Mouse (Mus musculus) neural tube, embryonic 15.5 days (tissue): Measurements from ENCODE around the gene Gm10715. TPM values are rescaled to one million over a fixed set of nuclear protein-coding genes. Genes with fewer than 3 reads are reported as not detected.
"Not testable (repeated sequence)": the region's sequence is repeated elsewhere in the genome, so short reads cannot be mapped to it uniquely, and the experiment has no call there.

Source experiments
- ATAC-seq: fragments of 200-750 bp; cut with Nextera tagmentation; 2 replicates; pipeline ENCODE4 v1.8.0; 2017; ENCODE audit warnings: mild to moderate bottlenecking, moderate TSS enrichment, moderate library complexity; ENCODE audit not compliant: low FRiP score
- H3K27ac ChIP-seq: fragments of 300-500 bp; sonication (generic); replicated peaks from 2 replicates; pipeline ENCODE4 v1.5.1; 2015; ENCODE audit warnings: mild to moderate bottlenecking, inconsistent platforms
- H3K27me3 ChIP-seq: fragments of 300-500 bp; sonication (generic); replicated peaks from 2 replicates; pipeline ENCODE4 v1.6.1; 2015; ENCODE audit warnings: inconsistent platforms
- H3K36me3 ChIP-seq: fragments of 300-500 bp; sonication (generic); 2 replicates; pipeline ENCODE4 v1.6.1; 2015; ENCODE audit warnings: inconsistent platforms
- H3K4me1 ChIP-seq: fragments of 300-500 bp; sonication (generic); 2 replicates; pipeline ENCODE4 v1.6.1; 2015; ENCODE audit warnings: inconsistent platforms
- H3K4me2 ChIP-seq: fragments of 300-500 bp; sonication (generic); 2 replicates; pipeline ENCODE4 v1.6.1; 2015; ENCODE audit warnings: inconsistent platforms, mild to moderate bottlenecking, moderate library complexity
- H3K4me3 ChIP-seq: fragments of 300-500 bp; sonication (generic); replicated peaks from 2 replicates; pipeline ENCODE4 v1.5.1; 2015; ENCODE audit warnings: mild to moderate bottlenecking, inconsistent platforms
- H3K9ac ChIP-seq: fragments of 300-500 bp; sonication (generic); replicated peaks from 2 replicates; pipeline ENCODE4 v1.6.1; 2015; ENCODE audit warnings: mild to moderate bottlenecking, inconsistent platforms
- H3K9me3 ChIP-seq: fragments of 300-500 bp; sonication (generic); replicated peaks from 2 replicates; pipeline ENCODE4 v1.6.1; 2016; ENCODE audit warnings: inconsistent platforms
- WGBS: fragments of 180-500 bp; shearing (Covaris S2); methylation state at CpG from one replicate; pipeline ENCODE4 v1.1.7; 2015; ENCODE audit warnings: mixed read lengths; 5-methylcytosine and 5-hydroxymethylcytosine counted together
- polyA plus RNA-seq: library from polyadenylated mRNA; unstranded; fragments of >200 nt; fragmentation: Nextera tagmentation; extraction: Ambion mirVana; gene quantifications from 2 replicates; pipeline ENCODE4 v1.2.1, GENCODE M21; 2015

Gene Gm10715
- polyA plus RNA-seq, 1 experiment from 2014 or later, result not detected

- H3K36me3 ChIP-seq, H3K4me3 ChIP-seq, H3K9me3 ChIP-seq, H3K4me2 ChIP-seq, H3K4me1 ChIP-seq, H3K9ac ChIP-seq, H3K27ac ChIP-seq, ATAC-seq, H3K27me3 ChIP-seq: not testable (repeated sequence)
- 70% methylated on average over 5 of the region's 9 CpGs for WGBS
Observed at GRCm38 (mm10) chr9:3015354-3015753, 21.3 kb upstream of the Gm10715 start, which contains the start of gene Gm10720. Gene Gm10720, plus strand, starts transcription at chr9:3015654.

GRCm38 (mm10) chr9:3015896-3016295, 20.8 kb upstream of the Gm10715 start:
- H3K4me3 ChIP-seq, H3K27ac ChIP-seq, ATAC-seq, H3K4me1 ChIP-seq, H3K36me3 ChIP-seq, H3K27me3 ChIP-seq, H3K9me3 ChIP-seq, H3K9ac ChIP-seq, H3K4me2 ChIP-seq: not testable (repeated sequence)
- WGBS, result 76% methylated on average over 6 of the region's 6 CpGs

GRCm38 (mm10) chr9:3017108-3017507, 19.6 kb upstream of the Gm10715 start, which contains the start of gene Gm10719:
Gene Gm10719, plus strand, starts transcription at chr9:3017408.
- not testable (repeated sequence) for H3K9ac ChIP-seq

GRCm38 (mm10) chr9:3018944-3019343, 17.7 kb upstream of the Gm10715 start:
- not testable (repeated sequence) for ATAC-seq, H3K27ac ChIP-seq
- 60% methylated on average over 9 of the region's 9 CpGs for WGBS

More at GRCm38 (mm10) chr9:3017108-3017507, 19.6 kb upstream of the Gm10715 start, which contains the start of gene Gm10719:
- ATAC-seq, H3K4me3 ChIP-seq, H3K27me3 ChIP-seq, H3K9me3 ChIP-seq, H3K27ac ChIP-seq, H3K4me1 ChIP-seq, H3K36me3 ChIP-seq, H3K4me2 ChIP-seq: not testable (repeated sequence)
- WGBS, result 56% methylated on average over 1 of the region's 9 CpGs

GRCm38 (mm10) chr9:3019835-3020727, 16.6 kb upstream of the Gm10715 start:
- not testable (repeated sequence) for H3K9me3 ChIP-seq, H3K4me3 ChIP-seq, H3K36me3 ChIP-seq, H3K4me2 ChIP-seq, H3K27ac ChIP-seq, ATAC-seq, H3K27me3 ChIP-seq, H3K9ac ChIP-seq, H3K4me1 ChIP-seq
- 77% methylated on average over 16 of the region's 19 CpGs for WGBS

More at GRCm38 (mm10) chr9:3018944-3019343, 17.7 kb upstream of the Gm10715 start:
- not testable (repeated sequence) for H3K9me3 ChIP-seq, H3K36me3 ChIP-seq, H3K4me3 ChIP-seq, H3K9ac ChIP-seq, H3K4me2 ChIP-seq, H3K27me3 ChIP-seq, H3K4me1 ChIP-seq

- not testable (repeated sequence) for H3K4me1 ChIP-seq, H3K4me2 ChIP-seq, H3K27me3 ChIP-seq, H3K36me3 ChIP-seq, H3K4me3 ChIP-seq, H3K27ac ChIP-seq, H3K9ac ChIP-seq, H3K9me3 ChIP-seq, ATAC-seq
- 77% methylated on average over 11 of the region's 13 CpGs for WGBS
Observed at GRCm38 (mm10) chr9:3022316-3023008, 14.2 kb upstream of the Gm10715 start.

- not testable (repeated sequence) for H3K36me3 ChIP-seq, H3K4me1 ChIP-seq, H3K4me2 ChIP-seq, ATAC-seq, H3K9me3 ChIP-seq, H3K27me3 ChIP-seq, H3K9ac ChIP-seq, H3K4me3 ChIP-seq, H3K27ac ChIP-seq
- WGBS, result 78% methylated on average over 12 of the region's 13 CpGs
Observed at GRCm38 (mm10) chr9:3023312-3023984, 13.2 kb upstream of the Gm10715 start, which contains the start of gene Gm10718. Gene Gm10718, plus strand, starts transcription at chr9:3023547.

GRCm38 (mm10) chr9:3023985-3024648, 12.6 kb upstream of the Gm10715 start:
- not testable (repeated sequence) for H3K4me3 ChIP-seq, H3K27me3 ChIP-seq, ATAC-seq, H3K4me2 ChIP-seq, H3K4me1 ChIP-seq, H3K27ac ChIP-seq, H3K36me3 ChIP-seq, H3K9ac ChIP-seq, H3K9me3 ChIP-seq
- 77% methylated on average over 16 of the region's 16 CpGs for WGBS

- H3K9me3 ChIP-seq, H3K36me3 ChIP-seq, H3K27me3 ChIP-seq, H3K9ac ChIP-seq, H3K4me1 ChIP-seq, H3K4me2 ChIP-seq, H3K27ac ChIP-seq, ATAC-seq, H3K4me3 ChIP-seq: not testable (repeated sequence)
- WGBS, result 71% methylated on average over 12 of the region's 12 CpGs
Observed at GRCm38 (mm10) chr9:3024912-3025467, 11.7 kb upstream of the Gm10715 start, which contains the start of gene Gm10717. Gene Gm10717, plus strand, starts transcription at chr9:3025417.

- not testable (repeated sequence) for H3K9ac ChIP-seq, H3K4me1 ChIP-seq, ATAC-seq
Observed at GRCm38 (mm10) chr9:3025653-3026052, 11.0 kb upstream of the Gm10715 start.

GRCm38 (mm10) chr9:3026136-3026535, 10.5 kb upstream of the Gm10715 start:
- not testable (repeated sequence) for H3K27me3 ChIP-seq, H3K27ac ChIP-seq, H3K4me1 ChIP-seq, ATAC-seq, H3K36me3 ChIP-seq, H3K9me3 ChIP-seq, H3K4me3 ChIP-seq, H3K9ac ChIP-seq, H3K4me2 ChIP-seq
- 75% methylated on average over 5 of the region's 5 CpGs for WGBS

More at GRCm38 (mm10) chr9:3025653-3026052, 11.0 kb upstream of the Gm10715 start:
- not testable (repeated sequence) for H3K27me3 ChIP-seq, H3K4me3 ChIP-seq, H3K27ac ChIP-seq, H3K4me2 ChIP-seq, H3K36me3 ChIP-seq, H3K9me3 ChIP-seq
- 72% methylated on average over 5 of the region's 6 CpGs for WGBS
